Mouse (Mus musculus): ENCODE measurements around the gene Dpagt1. TPM values are rescaled to one million over a fixed set of nuclear protein-coding genes. Genes with fewer than 3 reads are reported as not detected.
"Not testable (repeated sequence)": the region's sequence is repeated elsewhere in the genome, so short reads cannot be mapped to it uniquely, and the experiment has no call there.

Gene Dpagt1
- total RNA-seq, 1 experiment from 2014 or later, result 4.4 TPM

DNA sequence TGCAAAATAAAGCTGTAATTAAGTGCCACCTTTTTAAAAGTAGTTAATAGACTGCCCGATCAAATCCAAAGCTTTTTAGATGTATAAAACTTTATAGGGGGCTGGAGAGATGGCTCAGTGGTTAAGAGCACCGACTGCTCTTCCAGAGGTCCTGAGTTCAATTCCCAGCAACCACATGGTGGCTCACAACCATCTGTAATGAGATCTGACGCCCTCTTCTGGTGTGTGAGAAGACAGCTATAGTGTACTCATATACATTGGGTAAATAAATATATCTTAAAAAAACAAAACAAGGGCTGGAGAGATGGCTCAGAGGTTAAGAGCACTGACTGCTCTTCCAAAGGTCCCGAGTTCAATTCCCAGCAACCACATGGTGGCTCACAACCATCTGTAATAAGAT lies 36.1 kb downstream of the Dpagt1 start:
- not testable (repeated sequence) for ATAC-seq (ENCODE audit: extremely low read depth, insufficient number of reproducible peaks, low FRiP score, poor library complexity, severe bottlenecking)

- no peak for ATAC-seq (ENCODE audit: extremely low read depth, insufficient number of reproducible peaks, low FRiP score, poor library complexity, severe bottlenecking)
These were observed 38.7 kb downstream of the Dpagt1 start for GRCm38 (mm10) chr9:44364480-44364879.

DNA sequence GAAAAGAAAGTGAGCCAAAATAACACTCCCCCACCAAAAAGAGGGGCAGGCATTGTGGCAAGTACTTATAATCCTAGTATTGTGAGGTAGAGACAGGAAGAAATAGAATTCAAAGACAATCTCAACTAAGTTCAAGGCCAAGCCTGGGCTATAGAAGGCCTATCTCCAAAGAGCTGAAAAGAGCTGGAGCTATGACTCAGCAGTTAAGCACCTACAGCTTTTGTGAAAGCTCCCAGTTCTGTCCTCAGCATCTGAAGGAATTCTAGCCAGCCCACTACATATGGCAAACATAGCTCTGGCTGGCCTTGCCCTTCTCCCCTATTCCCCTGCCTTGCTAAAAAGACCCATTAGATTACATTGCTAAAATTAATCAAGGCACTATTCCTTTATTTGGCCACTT lies 47.6 kb downstream of the Dpagt1 start:
- ATAC-seq (ENCODE audit: extremely low read depth, insufficient number of reproducible peaks, low FRiP score, poor library complexity, severe bottlenecking), result no peak

- ATAC-seq (ENCODE audit: extremely low read depth, insufficient number of reproducible peaks, low FRiP score, poor library complexity, severe bottlenecking), result no peak
These were observed 50.3 kb downstream of the Dpagt1 start for GRCm38 (mm10) chr9:44376141-44376540.

DNA sequence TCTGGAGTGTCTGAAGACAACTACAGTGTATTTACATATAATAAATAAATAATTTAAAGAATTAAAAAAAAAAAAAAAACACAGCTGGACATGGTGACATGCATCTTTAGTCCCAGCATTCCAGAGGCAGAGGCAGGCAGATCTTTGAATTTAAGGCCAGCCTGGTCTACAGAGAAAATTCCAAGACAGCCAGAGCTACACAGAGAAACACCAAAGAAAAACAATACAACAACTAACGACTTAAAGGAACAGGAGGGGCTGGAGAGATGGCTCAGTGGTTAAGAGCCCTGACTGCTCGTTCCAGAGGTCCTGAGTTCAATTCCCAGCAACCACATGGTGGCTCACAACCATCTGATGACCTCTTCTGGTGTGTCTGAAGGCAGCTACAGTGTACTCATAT lies 51.5 kb downstream of the Dpagt1 start:
- not testable (repeated sequence) for ATAC-seq (ENCODE audit: extremely low read depth, insufficient number of reproducible peaks, low FRiP score, poor library complexity, severe bottlenecking)

GRCm38 (mm10) chr9:44378153-44378730 lies 52.4 kb downstream of the Dpagt1 start:
- ATAC-seq (ENCODE audit: extremely low read depth, insufficient number of reproducible peaks, low FRiP score, poor library complexity, severe bottlenecking), result no peak

DNA sequence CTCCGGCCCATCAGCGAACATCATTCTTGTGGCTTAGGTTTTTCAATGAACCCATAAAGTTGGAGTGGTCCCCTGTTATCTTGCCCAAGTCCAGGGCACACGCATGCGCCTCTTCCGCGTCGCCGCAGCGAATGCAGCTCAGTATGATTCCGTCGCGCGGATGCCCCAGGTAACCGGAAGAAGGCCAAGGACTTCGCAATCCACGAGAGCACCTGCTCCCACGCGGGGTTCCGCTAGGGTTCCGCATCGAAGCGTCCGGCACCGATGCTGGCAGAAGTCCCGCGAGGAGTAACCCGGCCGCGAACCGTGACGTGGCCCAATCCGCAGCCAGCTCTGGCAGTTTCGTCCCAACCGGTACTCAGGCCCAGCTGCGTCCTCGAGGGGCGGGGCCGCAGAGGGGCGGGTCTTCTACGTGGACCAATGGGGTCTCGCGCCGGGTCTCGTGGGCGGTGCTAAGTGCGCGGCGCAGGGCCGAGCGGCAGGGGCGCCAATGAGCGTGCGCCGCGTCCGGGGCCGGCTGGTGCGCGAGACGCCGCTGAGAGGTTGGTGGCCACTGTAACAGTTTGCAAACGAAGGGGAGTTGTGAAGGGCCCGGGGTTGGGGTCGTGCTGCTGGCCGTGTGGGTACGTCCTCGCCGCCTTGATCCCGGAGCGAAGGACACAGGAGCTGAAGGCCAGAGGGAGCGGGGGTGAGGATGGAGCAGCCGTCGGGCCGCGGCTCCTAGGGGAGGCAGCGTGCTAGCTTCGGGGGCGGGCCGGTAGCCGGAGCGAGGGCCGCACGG lies 53.4 kb downstream of the Dpagt1 start, which contains the start of gene Hyou1:
Gene Hyou1 (plus strand): TSS at position 437 of the 781 bp plus-strand sequence.
- peak; percentile 94 for ATAC-seq (ENCODE audit: extremely low read depth, insufficient number of reproducible peaks, low FRiP score, poor library complexity, severe bottlenecking)

DNA sequence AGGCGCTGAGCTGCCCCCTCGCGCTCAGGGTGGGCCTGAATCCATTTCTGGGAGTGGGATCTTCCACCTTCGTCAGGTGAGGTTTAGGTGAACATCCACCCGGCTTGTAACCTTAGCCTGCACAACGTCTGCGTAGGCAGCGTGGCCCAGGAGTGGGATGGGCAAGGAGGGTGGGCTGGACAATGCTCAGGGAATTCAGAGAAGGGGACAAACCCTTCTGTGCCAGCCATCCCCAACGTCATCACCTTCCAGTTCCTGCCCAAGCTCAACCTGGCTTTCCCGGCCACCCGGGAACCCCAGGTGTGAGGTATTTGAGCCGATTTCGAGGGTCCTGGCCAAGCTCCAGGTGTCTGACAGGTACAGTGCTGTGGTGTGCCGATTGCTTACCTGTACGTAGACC lies 54.0 kb downstream of the Dpagt1 start:
- ATAC-seq (ENCODE audit: extremely low read depth, insufficient number of reproducible peaks, low FRiP score, poor library complexity, severe bottlenecking), result no peak

Other genes starting within 250 kb of the Dpagt1 start
- gene Mfrp, start 224.3 kb upstream of the Dpagt1 start, total RNA-seq (2017), result not detected in 2 replicates
- not detected in 2 replicates for gene C1qtnf5, start 218.8 kb upstream of the Dpagt1 start, total RNA-seq (2017)
- gene Gm49380, start 212.5 kb upstream of the Dpagt1 start, total RNA-seq (2017), result not detected in 2 replicates
- 3.8 and 7.2 TPM in 2 replicates for gene Rnf26, start 212.5 kb upstream of the Dpagt1 start, total RNA-seq (2017)
- gene Mcam, start 191.6 kb upstream of the Dpagt1 start, total RNA-seq (2017), result 2.1 and 2.7 TPM in 2 replicates
- gene Cbl, start 92.0 kb upstream of the Dpagt1 start, total RNA-seq (2017), result 89.2 and 92.0 TPM in 2 replicates
- not detected in 2 replicates for gene Ccdc153, start 85.3 kb upstream of the Dpagt1 start, total RNA-seq (2017)
- 1.0 and 1.6 TPM in 2 replicates for gene Pdzd3, start 74.5 kb upstream of the Dpagt1 start, total RNA-seq (2017)
- 10.3 and 12.6 TPM in 2 replicates for gene Nlrx1, start 57.4 kb upstream of the Dpagt1 start, total RNA-seq (2017)
- gene Abcg4, start 37.4 kb upstream of the Dpagt1 start, total RNA-seq (2017), result 1.4 TPM in 1 of 2 replicates, not detected in the other
- gene Hinfp, start 20.3 kb upstream of the Dpagt1 start, total RNA-seq (2017), result 32.0 and 46.7 TPM in 2 replicates
- 22.0 and 30.5 TPM in 2 replicates for gene C2cd2l, start 5.7 kb upstream of the Dpagt1 start, total RNA-seq (2017)
- gene H2afx, start 8.7 kb downstream of the Dpagt1 start, total RNA-seq (2017), result 17.6 and 20.0 TPM in 2 replicates
- 3.3 and 11.4 TPM in 2 replicates for gene Hmbs, start 18.2 kb downstream of the Dpagt1 start, total RNA-seq (2017)
- gene Vps11, start 35.7 kb downstream of the Dpagt1 start, total RNA-seq (2017), result 34.6 and 37.4 TPM in 2 replicates
- 39.9 and 42.2 TPM in 2 replicates for gene Hyou1, start 53.5 kb downstream of the Dpagt1 start, total RNA-seq (2017)
- gene Slc37a4, start 70.8 kb downstream of the Dpagt1 start, total RNA-seq (2017), result 15.4 and 21.5 TPM in 2 replicates
- 1,089 and 1,185 TPM in 2 replicates for gene Rps25, start 81.1 kb downstream of the Dpagt1 start, total RNA-seq (2017)
- gene Trappc4, start 81.6 kb downstream of the Dpagt1 start, total RNA-seq (2017), result 31.8 and 32.8 TPM in 2 replicates
- 41.8 and 52.1 TPM in 2 replicates for gene Ccdc84, start 92.5 kb downstream of the Dpagt1 start, total RNA-seq (2017)
- gene Foxr1, start 115.1 kb downstream of the Dpagt1 start, total RNA-seq (2017), result 0.37 TPM in 1 of 2 replicates, not detected in the other
- gene Upk2, start 129.0 kb downstream of the Dpagt1 start, total RNA-seq (2017), result not detected in 2 replicates
- gene Bcl9l, start 156.8 kb downstream of the Dpagt1 start, total RNA-seq (2017), result 18.3 and 26.5 TPM in 2 replicates
- gene Cxcr5, start 235.9 kb downstream of the Dpagt1 start, total RNA-seq (2017), result 207 and 222 TPM in 2 replicates

All from neutrophil, adult 5-6 weeks (primary cell).